Mouse (Mus musculus): Measurements from ENCODE around the gene Slc29a4.

Gene Slc29a4

DNA sequence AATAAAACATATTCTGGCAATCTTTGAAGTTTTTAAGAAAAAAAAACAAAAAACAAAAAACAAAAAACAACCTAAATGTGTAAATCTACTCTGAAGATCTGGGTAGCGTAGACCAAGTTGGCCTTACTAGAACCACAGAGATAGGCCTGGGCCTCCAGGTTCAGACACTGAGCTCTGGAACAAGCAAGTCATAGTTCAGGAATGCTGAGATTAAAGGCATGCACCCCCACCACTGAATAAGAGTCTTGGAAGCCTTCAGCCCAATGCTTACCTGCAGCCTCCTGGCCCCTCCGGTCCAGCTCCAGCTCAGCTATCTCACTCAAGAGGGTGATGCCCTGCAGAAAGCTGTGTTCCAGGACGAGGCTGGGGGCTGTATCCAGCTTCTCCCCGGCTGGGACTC, 78.7 kb downstream of the Slc29a4 start:
- TF ChIP-seq CTCF (conservative IDR thresholded peaks at IDR 0.05; ENCODE audit: low read length): no peak
- no peak for TF ChIP-seq POU5F1 (IDR thresholded peaks at IDR 0.05; ENCODE audit: borderline replicate concordance, low read length)
- no peak for TF ChIP-seq NANOG (IDR thresholded peaks at IDR 0.05; ENCODE audit: borderline replicate concordance, low read length)

DNA sequence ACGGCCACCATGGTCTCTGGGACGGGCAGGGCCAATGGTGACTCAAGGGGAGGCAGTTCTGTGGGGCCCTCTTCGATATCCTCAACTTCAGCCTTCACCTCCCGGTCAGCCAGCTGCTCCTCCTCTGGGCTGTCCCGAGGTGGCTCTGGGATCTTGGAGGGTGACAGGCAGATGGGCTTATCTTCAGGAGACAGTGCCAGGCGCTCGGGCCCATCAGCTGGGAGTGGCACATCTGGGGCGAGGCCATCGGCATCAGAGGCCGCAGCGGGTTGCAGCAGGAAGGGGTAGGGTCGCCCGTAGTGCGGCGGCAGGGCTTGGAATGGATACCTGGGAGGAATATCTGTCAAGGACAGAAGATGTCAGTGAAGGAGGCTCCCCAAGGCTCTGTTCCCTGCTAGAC, 79.7 kb downstream of the Slc29a4 start:
- Histone ChIP-seq H3K27me3 (ENCODE audit: insufficient read depth, low read length) (no peaks in the 10 kb centered on the region), H3K36me3 (ENCODE audit: insufficient read depth, low read length) (peaks cover 77% of the 10 kb centered on the region), H3K4me1 (replicated peaks; ENCODE audit: low read depth, low read length) (peaks cover 80% of the 10 kb centered on the region), H3K4me3 (replicated peaks; ENCODE audit: low read length) (no peak overlapping the region), H3K9me3 (ENCODE audit: low read length) (0 out of 2 replicates have a peak, but pooled peaks cover 2% of the 10 kb centered on the region)
- no peak for TF ChIP-seq POU5F1 (IDR thresholded peaks at IDR 0.05; ENCODE audit: borderline replicate concordance, low read length)
- TF ChIP-seq NANOG (IDR thresholded peaks at IDR 0.05; ENCODE audit: borderline replicate concordance, low read length): no peak
- no peak for TF ChIP-seq CTCF (conservative IDR thresholded peaks at IDR 0.05; ENCODE audit: low read length)

More for the DNA sequence above, 78.7 kb downstream of the Slc29a4 start:
- 0 out of 2 replicates have a peak, but pooled peaks cover 2% of the 10 kb centered on the region for H3K9me3 ChIP-seq (ENCODE audit: low read length)
- H3K36me3 ChIP-seq (ENCODE audit: insufficient read depth, low read length): peaks cover 75% of the 10 kb centered on the region
- peaks cover 89% of the 10 kb centered on the region for H3K4me1 ChIP-seq (replicated peaks; ENCODE audit: low read depth, low read length)
- H3K4me3 ChIP-seq (replicated peaks; ENCODE audit: low read length): no peak overlapping the region
- H3K27me3 ChIP-seq (ENCODE audit: insufficient read depth, low read length): no peaks in the 10 kb centered on the region
